Mouse (Mus musculus) right cerebral cortex, postnatal 14 days (tissue): ENCODE data around the gene Slc12a4.
A peak's percentile ranks its signal among the peaks of the same experiment; 100 is the strongest.

Experiments used
- DNase-seq: peaks from one replicate; pipeline ENCODE4 v3.0.0; 2022

Slc12a4 gene

GRCm38 (mm10) chr8:105930602-105931001 is 35.3 kb downstream of the Slc12a4 start:
- DNase-seq: peak; percentile 84

DNA sequence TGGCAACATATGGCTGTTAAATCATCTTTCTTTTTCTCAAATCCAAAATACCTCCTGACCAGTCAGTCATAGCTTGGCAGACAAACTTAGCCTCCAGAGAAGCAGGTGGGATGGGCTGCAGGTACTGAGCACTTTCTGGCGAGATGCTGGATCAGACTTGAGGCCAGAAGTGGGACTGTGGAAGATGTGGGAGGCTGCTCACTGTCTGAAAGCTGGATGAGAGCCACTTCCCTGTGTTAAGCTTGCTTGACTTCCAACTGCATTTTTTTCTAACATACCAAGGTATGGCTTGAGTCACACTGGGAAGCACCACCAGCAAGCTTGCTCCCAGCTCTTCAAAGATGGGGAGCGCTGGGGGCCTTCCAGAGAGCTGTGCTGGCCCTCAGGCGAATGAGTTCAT is 40.8 kb downstream of the Slc12a4 start:
- DNase-seq: no peak

DNA sequence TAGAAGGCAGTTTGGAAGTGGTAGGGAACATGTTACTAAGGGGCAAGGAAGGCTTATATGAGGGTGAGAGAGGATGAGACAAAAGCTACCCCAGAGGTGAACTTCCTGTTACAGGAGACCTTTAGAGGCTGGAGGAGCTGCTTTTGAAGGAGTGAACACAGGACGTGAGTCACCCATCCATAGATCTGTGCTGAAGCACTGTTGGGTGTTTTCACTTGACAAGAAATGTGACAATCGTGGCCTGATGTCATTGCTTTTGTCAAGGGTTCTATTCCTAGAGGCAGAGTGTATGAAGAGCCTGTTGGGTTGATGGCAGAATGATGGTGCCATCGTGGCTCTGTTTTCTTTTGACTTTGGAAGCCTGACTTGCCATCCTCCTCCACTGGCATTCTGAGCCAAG is 46.5 kb downstream of the Slc12a4 start:
- DNase-seq: no peak

GRCm38 (mm10) chr8:105900941-105901616 is 64.8 kb downstream of the Slc12a4 start:
- DNase-seq: no peak

DNA sequence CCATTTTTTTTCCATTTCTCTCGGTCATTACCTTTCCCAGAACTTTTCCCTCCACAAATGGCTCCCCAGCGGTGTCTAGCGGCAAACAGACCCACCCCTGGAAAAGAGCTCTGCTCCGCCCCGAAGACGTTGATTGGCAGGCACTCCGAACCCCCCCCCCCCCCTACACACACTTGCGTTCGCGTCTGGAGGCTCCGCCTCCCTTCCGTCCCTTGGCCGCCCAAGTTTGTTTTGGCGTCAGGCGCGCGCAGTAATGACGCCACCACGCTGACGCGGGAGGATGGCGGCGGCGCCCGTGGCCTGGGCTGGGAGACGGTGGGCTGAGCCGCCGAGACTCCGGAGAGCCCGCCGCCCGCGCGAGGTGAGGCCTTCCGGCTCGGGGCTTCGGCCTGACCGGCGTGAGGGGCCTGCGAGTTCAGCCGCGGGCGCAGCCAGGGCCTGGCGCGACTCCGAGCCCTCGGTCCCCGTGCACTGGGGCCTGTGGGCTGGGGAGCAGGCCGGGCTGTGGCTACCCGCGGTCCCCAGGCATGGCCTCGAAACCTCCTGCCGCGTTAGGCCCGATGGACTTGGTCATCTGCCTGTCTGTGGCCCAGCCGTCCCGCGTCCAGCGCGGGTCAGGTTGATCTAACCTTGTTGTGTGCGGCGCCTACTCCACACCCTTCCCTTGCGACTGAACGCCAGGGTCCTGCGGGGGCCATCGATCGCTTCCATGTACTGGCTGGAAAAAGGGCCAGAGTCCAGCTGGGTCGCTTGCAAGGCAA is 65.5 kb downstream of the Slc12a4 start, which contains the start of gene Pskh1:
TSS of gene Pskh1 (plus strand) at position 262 of the 761 bp plus-strand sequence.
- DNase-seq: peak; percentile 92

- DNase-seq: no peak
Measured at GRCm38 (mm10) chr8:105897801-105898480, 68.0 kb downstream of the Slc12a4 start.
